29 mouse cellular contexts compared by ENCODE assay signal in the genomic region with DNA sequence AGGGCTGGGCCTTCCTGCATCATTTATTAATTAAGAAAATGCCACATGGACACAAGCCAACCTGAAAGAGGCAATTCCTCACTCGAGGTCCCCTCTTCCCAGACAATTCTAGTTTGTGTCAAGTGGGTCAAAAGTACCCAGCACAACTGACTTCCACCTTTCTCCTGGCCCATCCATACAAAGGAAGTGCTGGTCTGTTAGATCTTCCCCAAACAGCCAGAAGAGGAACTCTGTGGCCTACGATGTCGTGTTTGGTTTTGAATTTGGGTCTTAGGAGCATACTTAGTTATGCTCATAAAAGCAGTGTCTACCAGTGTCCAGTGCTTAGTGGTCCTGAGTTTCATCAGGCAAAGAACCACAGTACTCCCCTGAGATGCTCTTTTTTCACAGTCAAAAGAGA.
DNase-seq lines count a peak whose midpoint lies in the region; ATAC-seq and TF ChIP-seq lines count a peak whose summit lies in the region.
"Had no signal": no experiment of that assay in that cellular context is flagged by ENCODE, and none has a peak within 500 bp of the region (broad histone marks: within the 10 kb centered on the region; RNA-seq: fewer than 3 reads in every experiment).

No protein-coding gene starts in this region.

- no peak for TF ChIP-seq CTCF in CH12.LX (conservative IDR thresholded peaks at IDR 0.05 in 1 of 2, IDR thresholded peaks at IDR 0.05 in 1 of 2; ENCODE audit: low read depth in 2 of 2, low read length in 2 of 2)

- no peaks in the 10 kb centered on the region for H3K27me3 ChIP-seq in CH12.LX (replicated peaks)
- H3K27me3 ChIP-seq: embryonic facial prominence, embryonic 13.5 days; forebrain, embryonic 13.5 days; heart, embryonic 12.5 days; heart, embryonic 15.5 days; hindbrain, embryonic 12.5 days; hindbrain, embryonic 15.5 days; Patski had no signal

- no peak for TF ChIP-seq EP300 in CH12.LX (IDR thresholded peaks at IDR 0.05; ENCODE audit: low read length)

- peaks cover 32 to 72% of the 10 kb centered on the region in 2 experiments for H3K4me1 ChIP-seq in CH12.LX (ENCODE audit: control insufficient read depth in 1 of 2, insufficient read depth in 2 of 2)
- H3K4me1 ChIP-seq: forebrain, embryonic 13.5 days had no signal

- no peaks in the 10 kb centered on the region for H3K79me2 ChIP-seq in CH12.LX (replicated peaks; ENCODE audit: control insufficient read depth, extremely low read depth, insufficient read depth, poor library complexity, severe bottlenecking)

- no peak overlapping the region for H3K4me3 ChIP-seq in CH12.LX (replicated peaks in 1 of 3; ENCODE audit: low read depth in 2 of 3, low read length in 2 of 3, poor library complexity in 1 of 3)
- H3K4me3 ChIP-seq: embryonic facial prominence, embryonic 10.5 days; embryonic facial prominence, embryonic 13.5 days; forebrain, embryonic 10.5 days; forebrain, embryonic 13.5 days; heart, embryonic 12.5 days; heart, embryonic 15.5 days; hindbrain, embryonic 12.5 days; hindbrain, embryonic 15.5 days had no signal

- TF ChIP-seq POLR2A in CH12.LX (IDR thresholded peaks at IDR 0.05; ENCODE audit: low read depth, low read length) = no peak

- no peak for TF ChIP-seq RAD21 in CH12.LX (IDR thresholded peaks at IDR 0.05; ENCODE audit: low read depth, low read length)

- H3K36me3 ChIP-seq in CH12.LX (replicated peaks in 1 of 2; ENCODE audit: control insufficient read depth in 1 of 2, insufficient read depth in 1 of 2, low read length in 1 of 2) = peaks cover 0 to 2% of the 10 kb centered on the region in 2 experiments
- H3K36me3 ChIP-seq: embryonic facial prominence, embryonic 10.5 days; embryonic facial prominence, embryonic 13.5 days; forebrain, embryonic 10.5 days; G1E; heart, embryonic 12.5 days; heart, embryonic 15.5 days; hindbrain, embryonic 12.5 days; hindbrain, embryonic 15.5 days had no signal

- H3K4me2 ChIP-seq in CH12.LX (ENCODE audit: insufficient read depth, low read depth, poor library complexity, severe bottlenecking) = no peak overlapping the region
- H3K4me2 ChIP-seq: embryonic facial prominence, embryonic 13.5 days; forebrain, embryonic 13.5 days; heart, embryonic 12.5 days; heart, embryonic 15.5 days; hindbrain, embryonic 12.5 days; hindbrain, embryonic 15.5 days had no signal

- no peak overlapping the region for H3K9ac ChIP-seq in CH12.LX (ENCODE audit: insufficient read depth, low read depth)
- H3K9ac ChIP-seq: embryonic facial prominence, embryonic 13.5 days; forebrain, embryonic 13.5 days; heart, embryonic 12.5 days; heart, embryonic 15.5 days; hindbrain, embryonic 12.5 days; hindbrain, embryonic 15.5 days had no signal

- DNase-seq in CH12.LX (ENCODE audit: extremely low read depth) = no peak
- DNase-seq in layer of hippocampus, postnatal 10 days (ENCODE audit: low spot score in 2 of 2) = no peak
- no peak for DNase-seq in cerebellum, adult 11-12 months
- DNase-seq: adrenal gland, adult 2 months; adrenal gland, postnatal 14 days; cerebellum, adult 18-20 months; cerebellum, adult 9-11 months; cerebellum, postnatal 25 days; embryo, embryonic 11 days; gastrocnemius, postnatal 10 days; gastrocnemius, postnatal 36 days; heart, adult 11 months; heart, postnatal 10 days; heart, postnatal 36 days had no signal

- peak; percentile 44 for ATAC-seq in granulocyte monocyte progenitor cell, adult 5-6 weeks (replicated peaks; ENCODE audit: poor library complexity, severe bottlenecking)
- ATAC-seq in megakaryocyte, adult 5-6 weeks (ENCODE audit: poor library complexity, severe bottlenecking) = peak; percentile 62
- ATAC-seq in erythroblast, adult 5-6 weeks (replicated peaks; ENCODE audit: low FRiP score, poor library complexity, severe bottlenecking) = no peak
- ATAC-seq: forebrain, embryonic 13.5 days; forebrain, embryonic 16.5 days; intestine, postnatal 0 days; Patski had no signal

- no peaks in the 10 kb centered on the region for H3K9me3 ChIP-seq in CH12.LX (replicated peaks; ENCODE audit: low read length)
- H3K9me3 ChIP-seq: embryonic facial prominence, embryonic 10.5 days; embryonic facial prominence, embryonic 13.5 days; forebrain, embryonic 10.5 days; forebrain, embryonic 13.5 days; heart, embryonic 12.5 days; heart, embryonic 15.5 days; hindbrain, embryonic 12.5 days; hindbrain, embryonic 15.5 days had no signal

- in situ Hi-C loops in CH12.LX (cut with MboI; ENCODE audit: low pct_ligation_motif_present, low pct_unique_long_range_greater_than_20kb, low sequenced_read_pairs) = no loop called here

- dilution Hi-C loops in CH12.LX (cut with MboI; ENCODE audit: extremely low pct_ligation_motif_present, extremely low pct_unique_long_range_greater_than_20kb, low sequenced_read_pairs) = no loop called here

- 0 out of 2 replicates have a peak overlapping the region, but pooled peaks have one; percentile 11 for H3K27ac ChIP-seq in CH12.LX (ENCODE audit: insufficient read depth, low read depth)
- H3K27ac ChIP-seq: embryonic facial prominence, embryonic 10.5 days; embryonic facial prominence, embryonic 13.5 days; forebrain, embryonic 10.5 days; forebrain, embryonic 13.5 days; heart, embryonic 15.5 days; hindbrain, embryonic 12.5 days; hindbrain, embryonic 15.5 days had no signal

TF ChIP-seq in CH12.LX, 34 proteins besides CTCF, POLR2A, EP300 and RAD21:
- TF ChIP-seq GABPA (IDR thresholded peaks at IDR 0.05; ENCODE audit: insufficient replicate concordance, low read depth, low read length) = no peak
- TF ChIP-seq MAX (IDR thresholded peaks at IDR 0.05; ENCODE audit: low read length) = no peak
- no peak for TF ChIP-seq MAFK (IDR thresholded peaks at IDR 0.05; ENCODE audit: insufficient replicate concordance, low read length)
- TF ChIP-seq CHD2 (IDR thresholded peaks at IDR 0.05; ENCODE audit: low read length) = no peak
- no peak for TF ChIP-seq PAX5 (IDR thresholded peaks at IDR 0.05; ENCODE audit: low read length)
- TF ChIP-seq SIN3A (IDR thresholded peaks at IDR 0.05; ENCODE audit: low read length) = no peak
- TF ChIP-seq USF2 (conservative IDR thresholded peaks at IDR 0.05; ENCODE audit: low read depth, low read length) = no peak
- no peak for TF ChIP-seq ETS1 (conservative IDR thresholded peaks at IDR 0.05; ENCODE audit: low read depth, low read length)
- TF ChIP-seq JUND (conservative IDR thresholded peaks at IDR 0.05; ENCODE audit: low read depth, low read length) = no peak
- TF ChIP-seq MXI1 (IDR thresholded peaks at IDR 0.05; ENCODE audit: low read depth, low read length) = no peak
- TF ChIP-seq MYC (IDR thresholded peaks at IDR 0.05; ENCODE audit: low read depth, low read length) = no peak
- TF ChIP-seq JUN (IDR thresholded peaks at IDR 0.05; ENCODE audit: insufficient read depth, low read depth, low read length) = no peak
- no peak for TF ChIP-seq MEF2A (IDR thresholded peaks at IDR 0.05; ENCODE audit: borderline replicate concordance, low read depth, low read length)
- TF ChIP-seq UBTF (IDR thresholded peaks at IDR 0.05; ENCODE audit: low read depth, low read length) = no peak
- no peak; the same call in 1 of the 2 replicates for TF ChIP-seq SMC3 (IDR thresholded peaks at IDR 0.05; ENCODE audit: low read depth, low read length)
- TF ChIP-seq ZMIZ1 (IDR thresholded peaks at IDR 0.05; ENCODE audit: low read depth, low read length) = no peak
- no peak for TF ChIP-seq NRF1 (IDR thresholded peaks at IDR 0.05; ENCODE audit: low read depth, low read length)
- no peak for TF ChIP-seq HCFC1 (IDR thresholded peaks at IDR 0.05; ENCODE audit: low read depth, low read length)
